ENCODE assay signal across 23 mouse cellular contexts in the genomic region with DNA sequence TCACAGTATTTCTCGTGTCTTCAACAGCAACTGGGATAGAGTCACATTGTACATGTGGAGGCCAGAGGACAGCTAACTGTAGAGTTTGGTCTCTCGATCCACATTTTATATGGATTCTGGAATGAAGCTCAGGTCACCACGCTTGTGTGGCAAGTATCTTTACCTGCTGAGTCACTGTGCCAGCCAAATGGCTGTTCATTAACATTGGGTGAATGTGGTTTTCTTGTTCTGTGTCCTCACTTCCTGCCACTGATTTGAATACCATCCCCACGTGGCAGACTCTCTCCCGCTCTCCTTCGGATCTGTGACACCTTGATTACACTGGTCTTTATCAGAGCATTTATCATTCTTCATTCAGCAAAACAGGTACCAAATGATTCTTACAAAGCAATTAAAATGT.
"Had no signal": no experiment of that assay in that cellular context is flagged by ENCODE, and none has a peak within 500 bp of the region (broad histone marks: within the 10 kb centered on the region; RNA-seq: fewer than 3 reads in every experiment).

No protein-coding gene starts in this region.

- H3K4me3 ChIP-seq: heart, embryonic 10.5 days; heart, embryonic 12.5 days; hindbrain, embryonic 10.5 days; hindbrain, embryonic 13.5 days; hindbrain, embryonic 15.5 days; intestine, embryonic 15.5 days; layer of hippocampus, adult 2 months; limb, embryonic 13.5 days; limb, embryonic 15.5 days; liver, embryonic 12.5 days had no signal

- H3K27ac ChIP-seq: heart, embryonic 10.5 days; hindbrain, embryonic 10.5 days; hindbrain, embryonic 13.5 days; hindbrain, embryonic 15.5 days; intestine, embryonic 15.5 days; layer of hippocampus, adult 2 months; limb, embryonic 13.5 days; limb, embryonic 15.5 days; liver, embryonic 12.5 days had no signal

- H3K4me1 ChIP-seq: heart, embryonic 10.5 days; heart, embryonic 12.5 days; hindbrain, embryonic 10.5 days; hindbrain, embryonic 13.5 days; hindbrain, embryonic 15.5 days; intestine, embryonic 15.5 days; limb, embryonic 13.5 days; limb, embryonic 15.5 days; liver, embryonic 12.5 days had no signal

- ATAC-seq: inflammation-experienced regulatory T-cells, adult 6 months; intestine, embryonic 15.5 days; intestine, postnatal 0 days; liver, embryonic 12.5 days had no signal

- H3K4me2 ChIP-seq: heart, embryonic 12.5 days; hindbrain, embryonic 13.5 days; hindbrain, embryonic 15.5 days; intestine, embryonic 15.5 days; limb, embryonic 13.5 days; limb, embryonic 15.5 days; liver, embryonic 12.5 days had no signal

- H3K9ac ChIP-seq: heart, embryonic 12.5 days; hindbrain, embryonic 13.5 days; hindbrain, embryonic 15.5 days; intestine, embryonic 15.5 days; limb, embryonic 13.5 days; limb, embryonic 15.5 days; liver, embryonic 12.5 days had no signal

- H3K9me3 ChIP-seq: heart, embryonic 10.5 days; heart, embryonic 12.5 days; hindbrain, embryonic 10.5 days; hindbrain, embryonic 13.5 days; hindbrain, embryonic 15.5 days; intestine, embryonic 15.5 days; limb, embryonic 13.5 days; limb, embryonic 15.5 days; liver, embryonic 12.5 days had no signal

- H3K27me3 ChIP-seq: heart, embryonic 12.5 days; hindbrain, embryonic 13.5 days; hindbrain, embryonic 15.5 days; intestine, embryonic 15.5 days; limb, embryonic 13.5 days; limb, embryonic 15.5 days; liver, embryonic 12.5 days had no signal

- H3K36me3 ChIP-seq: hindbrain, embryonic 13.5 days; hindbrain, embryonic 15.5 days; intestine, embryonic 15.5 days; limb, embryonic 15.5 days had no signal

- DNase-seq: gastrocnemius, postnatal 14 days; gastrocnemius, postnatal 36 days; heart, adult 18-20 months; heart, postnatal 10 days; heart, postnatal 4 days; kidney, adult 18-20 months; kidney, adult 8-10 months; kidney, postnatal 10 days; kidney, postnatal 25 days; kidney, postnatal 4 days; left cerebral cortex, postnatal 4 days had no signal
